Mouse (Mus musculus) MEL (cell line): Measurements from ENCODE around the gene Mettl16. TPM values are rescaled to one million over a fixed set of nuclear protein-coding genes. Genes with fewer than 3 reads are reported as not detected.

Experiments
- DNase-seq: peaks from one replicate; pipeline ENCODE4 v3.0.0; 2011; ENCODE audit warnings: low read depth, low spot score
- H3K27ac ChIP-seq: 2 replicates; pipeline ENCODE4 v1.5.1; 2012; ENCODE audit warnings: low read depth, mild to moderate bottlenecking, control low read depth, low read length, moderate library complexity; ENCODE audit not compliant: control insufficient read depth
- H3K27me3 ChIP-seq, 2 experiments: fragments of 150-350 bp in 1 of 2; sonication (generic) in 1 of 2; 2 replicates each; pipeline ENCODE4 v1.6.1; 2012; ENCODE audit warnings: low read length in 2 of 2, mild to moderate bottlenecking in 2 of 2, improper control_type of control experiment in 1 of 2, moderate library complexity in 1 of 2; ENCODE audit not compliant: insufficient read depth in 2 of 2, control insufficient read depth in 1 of 2
- H3K36me3 ChIP-seq, 2 experiments: 2 replicates each; pipeline ENCODE4 v1.6.1; 2012 to 2014; ENCODE audit warnings: low read length in 2 of 2, improper control_type of control experiment in 1 of 2, inconsistent platforms in 1 of 2, mild to moderate bottlenecking in 1 of 2; ENCODE audit not compliant: insufficient read depth in 2 of 2, control insufficient read depth in 1 of 2
- H3K4me1 ChIP-seq, 2 experiments: fragments of 150-350 bp in 1 of 2; sonication (generic) in 1 of 2; 2 replicates each; pipeline ENCODE4 v1.6.1; 2012; ENCODE audit warnings: low read length in 2 of 2, improper control_type of control experiment in 1 of 2, mild to moderate bottlenecking in 1 of 2; ENCODE audit not compliant: insufficient read depth in 2 of 2, control insufficient read depth in 1 of 2
- H3K4me3 ChIP-seq, 2 experiments: fragments of 150-350 bp in 1 of 2; sonication (generic) in 1 of 2; 2 replicates each; pipeline ENCODE4 v1.5.1; 2012; ENCODE audit warnings: low read depth in 2 of 2, low read length in 2 of 2, mild to moderate bottlenecking in 2 of 2, moderate library complexity in 2 of 2, control low read depth in 1 of 2, improper control_type of control experiment in 1 of 2; ENCODE audit not compliant: control insufficient read depth in 1 of 2, insufficient read depth in 1 of 2
- H3K79me2 ChIP-seq: 2 replicates; pipeline ENCODE4 v1.6.1; 2012; ENCODE audit warnings: mild to moderate bottlenecking, low read length, moderate library complexity; ENCODE audit not compliant: control insufficient read depth, poor library complexity, insufficient read depth
- H3K9ac ChIP-seq: 2 replicates; pipeline ENCODE4 v1.6.1; 2012; ENCODE audit warnings: low read depth, mild to moderate bottlenecking, control low read depth, low read length, moderate library complexity; ENCODE audit not compliant: control insufficient read depth, poor library complexity, severe bottlenecking
- H3K9me3 ChIP-seq: fragments of 150-350 bp; sonication (generic); replicated peaks from 2 replicates; pipeline ENCODE4 v1.6.1; 2012; ENCODE audit warnings: mild to moderate bottlenecking, low read length, improper control_type of control experiment, moderate library complexity; ENCODE audit not compliant: insufficient read depth
- CHD1 ChIP-seq: IDR thresholded peaks from 2 replicates; pipeline ENCODE4 v1.6.1; 2012; ENCODE audit warnings: low read depth, mild to moderate bottlenecking, inconsistent platforms, low read length, improper control_type of control experiment
- CTCF ChIP-seq, 3 experiments: IDR thresholded peaks in 2 of 3; conservative IDR thresholded peaks in 1 of 3; 2 replicates each; pipeline ENCODE4 v1.5.1; 2011 to 2012; ENCODE audit warnings: low read length in 3 of 3, low read depth in 2 of 3, mild to moderate bottlenecking in 2 of 3, improper control_type of control experiment in 1 of 3, inconsistent platforms in 1 of 3, mixed read lengths in 1 of 3, moderate library complexity in 1 of 3; ENCODE audit not compliant: control insufficient read depth in 1 of 3, insufficient read depth in 1 of 3, poor library complexity in 1 of 3, severe bottlenecking in 1 of 3
- ETS1 ChIP-seq: IDR thresholded peaks from 2 replicates; pipeline ENCODE4 v1.6.1; 2012; ENCODE audit warnings: low read depth, mild to moderate bottlenecking, inconsistent platforms, low read length, improper control_type of control experiment, moderate library complexity
- GATA1 ChIP-seq: IDR thresholded peaks from 2 replicates; pipeline ENCODE4 v1.6.1; 2011; ENCODE audit warnings: low read depth, low read length, improper control_type of control experiment
- HCFC1 ChIP-seq: IDR thresholded peaks from 2 replicates; pipeline ENCODE4 v1.6.1; 2012; ENCODE audit warnings: low read depth, mild to moderate bottlenecking, inconsistent platforms, low read length, improper control_type of control experiment, moderate library complexity
- KAT2A ChIP-seq: conservative IDR thresholded peaks from 2 replicates; pipeline ENCODE4 v1.6.1; 2012; ENCODE audit warnings: low read depth, low read length, improper control_type of control experiment, inconsistent platforms
- MAX ChIP-seq: IDR thresholded peaks from 2 replicates; pipeline ENCODE4 v1.6.1; 2011; ENCODE audit warnings: low read length, improper control_type of control experiment
- MAZ ChIP-seq: IDR thresholded peaks from 2 replicates; pipeline ENCODE4 v1.6.1; 2012; ENCODE audit warnings: low read depth, mild to moderate bottlenecking, inconsistent platforms, low read length, improper control_type of control experiment
- MXI1 ChIP-seq: IDR thresholded peaks from 2 replicates; pipeline ENCODE4 v1.6.1; 2011; ENCODE audit warnings: mild to moderate bottlenecking, low read depth, low read length, improper control_type of control experiment
- MYC ChIP-seq: IDR thresholded peaks from 2 replicates; pipeline ENCODE4 v1.6.1; 2011; ENCODE audit warnings: low read depth, mild to moderate bottlenecking, low read length, improper control_type of control experiment, moderate library complexity
- NRF1 ChIP-seq: IDR thresholded peaks from 2 replicates; pipeline ENCODE4 v1.6.1; 2014; ENCODE audit warnings: low read depth, mild to moderate bottlenecking, inconsistent platforms, low read length, improper control_type of control experiment, moderate library complexity; ENCODE audit not compliant: poor library complexity, insufficient read depth, severe bottlenecking
- POLR2A ChIP-seq, 2 experiments: IDR thresholded peaks; 2 replicates each; pipeline ENCODE4 v1.6.1; 2011 to 2012; ENCODE audit warnings: low read length in 2 of 2, mild to moderate bottlenecking in 2 of 2, control low read depth in 1 of 2, improper control_type of control experiment in 1 of 2, low read depth in 1 of 2, moderate library complexity in 1 of 2; ENCODE audit not compliant: control insufficient read depth in 1 of 2, insufficient read depth in 1 of 2, poor library complexity in 1 of 2
- POLR2AphosphoS2 ChIP-seq: IDR thresholded peaks from 2 replicates; pipeline ENCODE4 v1.6.1; 2011; ENCODE audit warnings: low read length, improper control_type of control experiment
- POLR2AphosphoS5 ChIP-seq: IDR thresholded peaks from 2 replicates; pipeline ENCODE4 v1.6.1; 2012; ENCODE audit warnings: low read depth, borderline replicate concordance, mild to moderate bottlenecking, inconsistent platforms, low read length, moderate library complexity, mixed read lengths
- RAD21 ChIP-seq: IDR thresholded peaks from 2 replicates; pipeline ENCODE4 v1.6.1; 2011; ENCODE audit warnings: mild to moderate bottlenecking, low read depth, low read length, improper control_type of control experiment
- SIN3A ChIP-seq: IDR thresholded peaks from 2 replicates; pipeline ENCODE4 v1.6.1; 2012; ENCODE audit warnings: low read length, improper control_type of control experiment, inconsistent platforms
- TAL1 ChIP-seq: IDR thresholded peaks from 2 replicates; pipeline ENCODE4 v1.6.1; 2012; ENCODE audit warnings: mild to moderate bottlenecking, inconsistent platforms, low read length, moderate library complexity, mixed read lengths
- TBP ChIP-seq: IDR thresholded peaks from 2 replicates; pipeline ENCODE4 v1.8.0; 2011; ENCODE audit warnings: low read depth, low read length, improper control_type of control experiment
- TCF12 ChIP-seq: IDR thresholded peaks from 2 replicates; pipeline ENCODE4 v1.6.1; 2014; ENCODE audit warnings: low read depth, mild to moderate bottlenecking, inconsistent platforms, low read length, improper control_type of control experiment, moderate library complexity
- USF1 ChIP-seq: IDR thresholded peaks from 2 replicates; pipeline ENCODE4 v1.6.1; 2014; ENCODE audit warnings: low read depth, mild to moderate bottlenecking, inconsistent platforms, low read length, improper control_type of control experiment, moderate library complexity
- ZKSCAN1 ChIP-seq: IDR thresholded peaks from 2 replicates; pipeline ENCODE4 v1.6.1; 2012; ENCODE audit warnings: low read depth, mild to moderate bottlenecking, inconsistent platforms, low read length, improper control_type of control experiment, moderate library complexity
- ZMIZ1 ChIP-seq: IDR thresholded peaks from 2 replicates; pipeline ENCODE4 v1.6.1; 2012; ENCODE audit warnings: low read depth, mild to moderate bottlenecking, inconsistent platforms, low read length, improper control_type of control experiment, moderate library complexity
- ZNF384 ChIP-seq: IDR thresholded peaks from 2 replicates; pipeline ENCODE4 v1.6.1; 2012; ENCODE audit warnings: low read depth, mild to moderate bottlenecking, inconsistent platforms, low read length, improper control_type of control experiment
- polyA plus RNA-seq, 2 experiments: library from polyadenylated mRNA; stranded (reverse) in 1 of 2; unstranded in 1 of 2; fragments of >175 nt in 1 of 2; fragments of >200 nt in 1 of 2; gene quantifications; 2 replicates each; pipeline versions ENCODE4 v1.2.1 to v1.2.4; 2012; ENCODE audit warnings: low replicate concordance in 2 of 2, low read depth in 1 of 2; ENCODE audit not compliant: insufficient read length in 2 of 2, insufficient read depth in 1 of 2, missing spikeins in 1 of 2
- total RNA-seq: library from RNA; depleted of rRNA; stranded (reverse); fragments of 300-350 nt; gene quantifications from 2 replicates; pipeline ENCODE4 v1.2.3, GENCODE M21; 2012

Mettl16 gene
- total and polyA plus RNA-seq, 3 experiments: 76.3 to 116 TPM; not detected in 1

GRCm38 (mm10) chr11:74862129-74862528, 91.5 kb downstream of the Mettl16 start (continued):
- no peak for TF ChIP-seq ETS1
- TF ChIP-seq TCF12: no peak
- TF ChIP-seq POLR2AphosphoS2: no peak
- TF ChIP-seq CTCF (IDR thresholded peaks at IDR 0.05 in 2 of 3, conservative IDR thresholded peaks at IDR 0.05 in 1 of 3; ENCODE audit: control insufficient read depth in 1 of 3, insufficient read depth in 1 of 3, low read depth in 2 of 3, low read length in 3 of 3, poor library complexity in 1 of 3, severe bottlenecking in 1 of 3): no peak
- no peak for TF ChIP-seq RAD21

- H3K27me3 ChIP-seq: no peaks in the 10 kb centered on the region
- TF ChIP-seq TBP (no peak), HCFC1 (no peak), NRF1 (no peak), POLR2AphosphoS2 (no peak), RAD21 (no peak), USF1 (no peak)
- DNase-seq: no peak
- no peaks in the 10 kb centered on the region for H3K4me1 ChIP-seq
- no peak overlapping the region for H3K4me3 ChIP-seq
- no peaks in the 10 kb centered on the region; a peak in 1 of 4 replicates for H3K36me3 ChIP-seq
- no peaks in the 10 kb centered on the region for H3K79me2 ChIP-seq
- H3K27ac ChIP-seq: no peak overlapping the region
- no peaks in the 10 kb centered on the region for H3K9me3 ChIP-seq
- H3K9ac ChIP-seq: no peak overlapping the region
Measured at GRCm38 (mm10) chr11:74863471-74863870, 92.8 kb downstream of the Mettl16 start.

- no peaks in the 10 kb centered on the region for H3K27me3 ChIP-seq
- H3K9ac ChIP-seq: no peak overlapping the region
- H3K4me3 ChIP-seq: no peak overlapping the region
- DNase-seq: no peak
- H3K79me2 ChIP-seq: no peaks in the 10 kb centered on the region
- no peaks in the 10 kb centered on the region for H3K9me3 ChIP-seq
- H3K4me1 ChIP-seq: no peaks in the 10 kb centered on the region
- H3K27ac ChIP-seq: no peak overlapping the region
- H3K36me3 ChIP-seq: no peaks in the 10 kb centered on the region; a peak in 1 of 4 replicates
- no peak for TF ChIP-seq ZKSCAN1
- TF ChIP-seq MAX: no peak
- no peak for TF ChIP-seq POLR2AphosphoS2
- no peak for TF ChIP-seq MAZ
- no peak for TF ChIP-seq POLR2A (IDR thresholded peaks at IDR 0.05; ENCODE audit: control insufficient read depth in 1 of 2, insufficient read depth in 1 of 2, low read depth in 1 of 2, low read length in 2 of 2, poor library complexity in 1 of 2)
- TF ChIP-seq CHD1: no peak
- TF ChIP-seq SIN3A: no peak
- TF ChIP-seq ZMIZ1: no peak
- no peak for TF ChIP-seq GATA1
- TF ChIP-seq TCF12: no peak
- TF ChIP-seq ZNF384: no peak
- TF ChIP-seq MXI1: no peak
- TF ChIP-seq TAL1: no peak
- no peak for TF ChIP-seq USF1
- TF ChIP-seq KAT2A: no peak
- TF ChIP-seq MYC: no peak
- TF ChIP-seq POLR2AphosphoS5: no peak
Measured at GRCm38 (mm10) chr11:74864421-74864820, 93.8 kb downstream of the Mettl16 start.
